Mouse (Mus musculus): ENCODE results near the gene Pepd.

- no peak for TF ChIP-seq MYOG (IDR thresholded peaks at IDR 0.05; ENCODE audit: control insufficient read depth in 1 of 3, insufficient read depth in 1 of 3, insufficient read length in 2 of 3, low read depth in 2 of 3)
- no peak for TF ChIP-seq USF1 (IDR thresholded peaks at IDR 0.05; ENCODE audit: low read depth)
- TF ChIP-seq REST (IDR thresholded peaks at IDR 0.05; ENCODE audit: insufficient read depth, insufficient read length): no peak
Observed at GRCm38 (mm10) chr7:35084565-35085360, 172.6 kb downstream of the Pepd start.

All from myocyte (in vitro differentiated cells).